Mouse (Mus musculus) naive thymus-derived CD4-positive, alpha-beta T cell, adult 2 months (primary cell): Measurements from ENCODE around the gene Pfdn6.
A peak's percentile ranks its signal among the peaks of the same experiment; 100 is the strongest.
"Not testable (repeated sequence)": the region's sequence is repeated elsewhere in the genome, so short reads cannot be mapped to it uniquely, and the experiment has no call there.

Experiments used
- DNase-seq: peaks from one replicate; pipeline ENCODE4 v3.0.0-alpha.2; 2011; ENCODE audit warnings: low read depth

The Pfdn6 gene

GRCm38 (mm10) chr17:33915671-33916250, 24.4 kb downstream of the Pfdn6 start, which contains the start of the genes Tapbp and Zbtb22:
TSS of gene Tapbp (plus strand) at chr17:33915899.
TSS of gene Zbtb22 (plus strand) at chr17:33915904.
- peak; percentile 96 for DNase-seq

- no peak for DNase-seq
Observed at GRCm38 (mm10) chr17:33914969-33915391, 25.2 kb downstream of the Pfdn6 start.

- DNase-seq, result no peak
Observed at GRCm38 (mm10) chr17:33913905-33914304, 26.2 kb downstream of the Pfdn6 start.

- no peak for DNase-seq
Observed at GRCm38 (mm10) chr17:33913264-33913663, 26.9 kb downstream of the Pfdn6 start.

- DNase-seq, result no peak
Observed at GRCm38 (mm10) chr17:33911813-33912414, 28.2 kb downstream of the Pfdn6 start.

GRCm38 (mm10) chr17:33911052-33911812, 28.9 kb downstream of the Pfdn6 start:
- DNase-seq, result no peak

GRCm38 (mm10) chr17:33910346-33911051, 29.6 kb downstream of the Pfdn6 start:
- DNase-seq, result peak; percentile 71

GRCm38 (mm10) chr17:33909869-33910250, 30.3 kb downstream of the Pfdn6 start:
- peak; percentile 65 for DNase-seq

- DNase-seq, result peak; percentile 98
Observed at GRCm38 (mm10) chr17:33909077-33909868, 30.9 kb downstream of the Pfdn6 start, which contains the start of gene Daxx. TSS of gene Daxx (plus strand) at chr17:33909414.

GRCm38 (mm10) chr17:33908331-33909076, 31.6 kb downstream of the Pfdn6 start:
- peak; percentile 45 for DNase-seq

- not testable (repeated sequence) for DNase-seq
Observed at GRCm38 (mm10) chr17:33904835-33905234, 35.3 kb downstream of the Pfdn6 start, which contains the start of gene Platr17. TSS of gene Platr17 (plus strand) at chr17:33905135.

GRCm38 (mm10) chr17:33903911-33904651, 36.1 kb downstream of the Pfdn6 start:
- not testable (repeated sequence) for DNase-seq

- DNase-seq, result peak; percentile 66
Observed at GRCm38 (mm10) chr17:33902491-33902890, 37.7 kb downstream of the Pfdn6 start.

- DNase-seq, result peak; percentile 42
Observed at GRCm38 (mm10) chr17:33902079-33902478, 38.1 kb downstream of the Pfdn6 start.

- no peak for DNase-seq
Observed at GRCm38 (mm10) chr17:33901653-33902052, 38.5 kb downstream of the Pfdn6 start.

- no peak for DNase-seq
Observed at GRCm38 (mm10) chr17:33900989-33901314, 39.2 kb downstream of the Pfdn6 start.

GRCm38 (mm10) chr17:33900281-33900988, 39.7 kb downstream of the Pfdn6 start:
- no peak for DNase-seq

GRCm38 (mm10) chr17:33899642-33900041, 40.5 kb downstream of the Pfdn6 start:
- DNase-seq, result no peak

GRCm38 (mm10) chr17:33898193-33898592, 42.0 kb downstream of the Pfdn6 start:
- not testable (repeated sequence) for DNase-seq
